Mouse (Mus musculus) liver, embryonic 14.5 days (tissue): ENCODE measurements around the gene Mepce. TPM values are rescaled to one million over a fixed set of nuclear protein-coding genes. Genes with fewer than 3 reads are reported as not detected.

Experiments used
- ATAC-seq: fragments of 200-750 bp; cut with Nextera tagmentation; 2 replicates; pipeline ENCODE4 v1.8.0; 2017; ENCODE audit warnings: moderate number of reproducible peaks, mild to moderate bottlenecking, moderate library complexity; ENCODE audit not compliant: insufficient read depth
- DNase-seq, 3 experiments: peaks; one replicate each; pipeline ENCODE4 v3.0.0-alpha.2; 2012 to 2013; ENCODE audit warnings: low read depth in 3 of 3, low spot score in 3 of 3
- H3K27ac ChIP-seq: fragments of 300-500 bp; sonication (generic); 2 replicates; pipeline ENCODE4 v1.5.1; 2014; ENCODE audit warnings: moderate library complexity, mild to moderate bottlenecking, control low read depth, inconsistent platforms
- H3K27me3 ChIP-seq: fragments of 300-500 bp; sonication (generic); 2 replicates; pipeline ENCODE4 v1.6.1; 2014; ENCODE audit warnings: mild to moderate bottlenecking, low read length, moderate library complexity; ENCODE audit not compliant: control insufficient read depth, insufficient read depth
- H3K36me3 ChIP-seq: fragments of 300-500 bp; sonication (generic); replicated peaks from 2 replicates; pipeline ENCODE4 v1.6.1; 2014; ENCODE audit warnings: low read depth; ENCODE audit not compliant: control insufficient read depth, insufficient read depth
- H3K4me1 ChIP-seq, 2 experiments: fragments of 200-500 bp in 1 of 2; fragments of 300-500 bp in 1 of 2; sonication (generic) in 1 of 2; replicated peaks; 2 replicates each; pipeline ENCODE4 v1.6.1; 2012 to 2014; ENCODE audit warnings: antibody characterized with exemption in 1 of 2, inconsistent platforms in 1 of 2, low read length in 1 of 2; ENCODE audit not compliant: control insufficient read depth in 2 of 2, insufficient read depth in 2 of 2
- H3K4me2 ChIP-seq: fragments of 300-500 bp; sonication (generic); 2 replicates; pipeline ENCODE4 v1.6.1; 2014; ENCODE audit warnings: low read depth, mild to moderate bottlenecking, control low read depth, moderate library complexity
- H3K4me3 ChIP-seq, 2 experiments: fragments of 200-500 bp in 1 of 2; fragments of 300-500 bp in 1 of 2; sonication (generic) in 1 of 2; 2 replicates each; pipeline ENCODE4 v1.5.1; 2012 to 2014; ENCODE audit warnings: low read depth in 2 of 2, low read length in 2 of 2, mild to moderate bottlenecking in 2 of 2, control low read depth in 1 of 2, inconsistent platforms in 1 of 2, moderate library complexity in 1 of 2; ENCODE audit not compliant: insufficient read depth in 1 of 2
- H3K9ac ChIP-seq: fragments of 300-500 bp; sonication (generic); replicated peaks from 2 replicates; pipeline ENCODE4 v1.6.1; 2014; ENCODE audit warnings: mild to moderate bottlenecking, control low read depth, moderate library complexity
- H3K9me3 ChIP-seq: fragments of 300-500 bp; sonication (generic); 2 replicates; pipeline ENCODE4 v1.6.1; 2016; ENCODE audit warnings: low read length, mixed read lengths; ENCODE audit not compliant: control insufficient read depth
- CTCF ChIP-seq: IDR thresholded peaks from 2 replicates; pipeline ENCODE4 v1.5.1; 2016; ENCODE audit warnings: antibody characterized with exemption, low read depth, control low read depth
- EP300 ChIP-seq: IDR thresholded peaks from 2 replicates; pipeline ENCODE4 v1.6.1; 2016; ENCODE audit warnings: antibody characterized with exemption, low read depth
- WGBS: fragments of 180-500 bp; shearing (Covaris S2); extraction: QIAGEN DNeasy Blood & Tissue Kit; methylation state at CpG from one replicate; pipeline ENCODE4 v1.1.7; 2014; ENCODE audit not compliant: insufficient replicate concordance; 5-methylcytosine and 5-hydroxymethylcytosine counted together
- polyA plus RNA-seq, 2 experiments: library from polyadenylated mRNA; depleted of rRNA in 1 of 2; stranded (reverse) in 1 of 2; unstranded in 1 of 2; fragments of >200 nt; fragmentation: Nextera tagmentation in 1 of 2; extraction: Ambion mirVana in 1 of 2; gene quantifications; 2 replicates each; pipeline versions ENCODE4 v1.2.1 to v1.2.3; 2012 to 2014

Gene Mepce
- polyA plus RNA-seq, 2 experiments = 6.4 to 13.3 TPM

DNA sequence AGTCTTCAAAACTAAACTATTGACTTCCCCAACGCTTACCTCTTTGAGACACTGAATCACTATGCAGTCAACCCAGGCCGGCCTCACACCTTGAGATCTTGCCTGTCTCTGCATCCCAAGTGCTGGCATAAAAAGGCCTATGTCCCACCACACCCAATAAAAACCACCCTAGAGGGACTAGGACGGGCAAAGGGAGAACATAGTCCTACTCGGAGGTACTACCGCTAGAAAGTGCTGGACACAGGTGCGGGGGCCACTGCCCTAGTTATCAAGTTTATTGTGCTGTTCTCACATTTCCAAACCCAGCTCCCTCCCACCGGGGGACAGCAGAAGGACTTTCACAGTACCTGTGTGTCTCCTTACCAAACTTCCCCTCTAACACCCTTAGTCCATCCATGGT lies 5.8 kb downstream of the Mepce start:
- TF ChIP-seq CTCF = no peak
- TF ChIP-seq EP300 = no peak
- Histone ChIP-seq H3K36me3 (peaks cover 40% of the 10 kb centered on the region), H3K4me3 (no peak overlapping the region), H3K9me3 (no peaks in the 10 kb centered on the region), H3K4me2 (no peak overlapping the region), H3K27ac (no peak overlapping the region), H3K4me1 (peaks cover 16 to 31% of the 10 kb centered on the region in 2 experiments), H3K9ac (no peak overlapping the region), H3K27me3 (no peaks in the 10 kb centered on the region)
- ATAC-seq (no peak), DNase-seq (no peak)
- WGBS = 85% methylated on average over 7 of the region's 7 CpGs

DNA sequence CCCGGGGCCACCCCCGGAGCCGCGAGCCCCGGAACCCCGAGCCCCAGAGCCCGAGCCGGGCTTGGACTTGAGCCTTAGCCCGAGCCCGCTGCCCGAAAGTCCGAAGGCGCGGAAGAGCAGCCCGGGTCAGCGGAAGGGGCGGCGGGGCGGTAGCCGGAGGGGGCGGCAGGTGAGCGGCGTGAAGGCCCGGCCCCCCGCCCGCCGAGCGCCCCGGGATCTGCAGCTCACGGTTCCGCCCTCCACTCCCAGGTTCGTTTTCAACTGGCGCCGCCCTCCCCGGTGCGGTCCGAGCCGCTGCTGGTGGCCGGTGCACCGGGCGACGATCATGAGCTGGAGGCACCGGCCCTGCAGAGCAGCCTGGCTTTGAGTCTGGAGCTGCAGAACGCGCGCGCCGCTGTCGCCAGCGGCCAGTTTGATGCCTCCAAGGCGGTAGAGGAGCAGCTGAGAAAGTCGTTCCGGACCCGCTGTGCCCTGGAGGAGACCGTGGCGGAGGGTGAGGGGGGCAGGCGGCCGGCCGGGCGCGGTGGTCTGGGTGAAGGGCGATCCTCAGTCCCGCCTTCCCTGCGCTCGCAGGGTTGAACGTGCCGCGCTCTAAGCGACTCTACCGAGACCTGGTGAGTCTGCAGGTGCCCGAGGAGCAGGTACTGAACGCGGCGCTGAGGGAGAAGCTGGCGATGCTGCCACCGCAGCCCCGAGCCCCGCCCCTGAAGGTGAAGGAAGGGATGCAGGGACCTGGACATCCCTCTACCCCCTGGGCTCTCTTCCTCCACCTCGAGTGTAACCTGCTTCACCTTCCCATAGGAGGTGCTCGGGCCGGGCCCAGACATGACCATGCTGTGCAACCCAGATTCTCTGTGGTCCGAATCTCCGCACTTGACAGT lies 8.2 kb downstream of the Mepce start:
- no peaks in the 10 kb centered on the region for H3K9me3 ChIP-seq
- peak overlapping the region; percentile 88 to 100 for H3K4me3 ChIP-seq
- H3K4me2 ChIP-seq = peak overlapping the region; percentile 97
- H3K36me3 ChIP-seq = peaks cover 35% of the 10 kb centered on the region
- peak overlapping the region; percentile 97 for H3K9ac ChIP-seq
- under 1% methylated on average over 73 of the region's 83 CpGs for WGBS
- H3K27me3 ChIP-seq = no peaks in the 10 kb centered on the region
- DNase-seq (no peak), ATAC-seq (peak; percentile 71)
- peaks cover 19 to 32% of the 10 kb centered on the region in 2 experiments for H3K4me1 ChIP-seq
- H3K27ac ChIP-seq = peak overlapping the region; percentile 82
- 0 out of 2 replicates have a peak, but pooled peaks have one; percentile 5 for TF ChIP-seq CTCF
- TF ChIP-seq EP300 = no peak

GRCm38 (mm10) chr5:137778635-137779034 lies 8.8 kb downstream of the Mepce start, which contains the start of gene Ppp1r35:
Ppp1r35 (plus strand) TSS chr5:137778849.
- peak within 1 kb of the TSS; percentile 82 for H3K27ac ChIP-seq

DNA sequence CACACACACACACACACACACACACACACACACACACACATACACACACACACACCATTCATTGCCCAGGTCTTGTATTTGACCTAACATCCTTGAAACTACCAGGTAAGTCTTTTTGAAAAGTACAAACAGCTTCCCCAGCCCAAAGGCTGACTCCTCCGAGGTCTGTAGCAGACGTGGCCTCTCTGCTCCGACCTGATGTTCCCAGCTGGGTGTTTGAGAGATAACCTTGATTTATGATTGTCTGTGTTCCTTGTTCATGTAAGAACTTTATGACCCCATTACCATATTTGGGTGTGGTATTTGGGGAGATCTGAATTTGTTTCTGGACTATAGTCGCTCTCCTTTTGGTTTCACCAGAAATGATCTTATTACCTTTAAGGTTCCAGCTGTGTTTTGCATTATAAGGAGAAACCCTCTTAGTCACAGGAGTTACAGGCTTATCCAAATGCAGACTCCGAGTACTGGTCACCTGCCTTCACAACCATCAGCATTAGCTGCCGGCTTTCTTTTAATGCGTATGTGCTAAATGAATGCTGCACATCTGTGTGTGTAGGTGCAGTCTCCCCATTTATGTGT lies 10.1 kb downstream of the Mepce start:
- Histone ChIP-seq H3K4me3 (no peak overlapping the region), H3K27ac (no peak overlapping the region), H3K27me3 (no peaks in the 10 kb centered on the region), H3K4me2 (no peak overlapping the region), H3K9me3 (no peaks in the 10 kb centered on the region), H3K4me1 (peaks cover 19 to 33% of the 10 kb centered on the region in 2 experiments), H3K9ac (no peak overlapping the region), H3K36me3 (peaks cover 21% of the 10 kb centered on the region)
- 75% methylated on average over 7 of the region's 7 CpGs for WGBS
- DNase-seq (no peak), ATAC-seq (no peak)
- no peak for TF ChIP-seq CTCF
- TF ChIP-seq EP300 = no peak

More at GRCm38 (mm10) chr5:137778635-137779034, 8.8 kb downstream of the Mepce start, which contains the start of gene Ppp1r35:
- DNase-seq = peak; percentile 91 to 93 (median 92)
- Histone ChIP-seq H3K27me3 (no peaks in the 10 kb centered on the region), H3K36me3 (peaks cover 34% of the 10 kb centered on the region), H3K4me2 (peak within 1 kb of the TSS; percentile 97), H3K9me3 (no peaks in the 10 kb centered on the region), H3K4me3 (peak within 1 kb of the TSS; percentile 88 to 100), H3K4me1 (peaks cover 19 to 25% of the 10 kb centered on the region in 2 experiments), H3K9ac (peak within 1 kb of the TSS; percentile 97)
- TF ChIP-seq CTCF (no peak), EP300 (no peak)
- under 1% methylated on average over 31 of the region's 31 CpGs for WGBS
- peak; percentile 92 for ATAC-seq
